Mouse (Mus musculus) lung, embryonic 14.5 days (tissue): Measurements from ENCODE around the gene Bloc1s3. TPM values are rescaled to one million over a fixed set of nuclear protein-coding genes. Genes with fewer than 3 reads are reported as not detected.
A peak's percentile ranks its signal among the peaks of the same experiment; 100 is the strongest.

Experiments
- ATAC-seq: fragments of 200-750 bp; cut with Nextera tagmentation; 2 replicates; pipeline ENCODE4 v1.8.0; 2017; ENCODE audit warnings: mild to moderate bottlenecking, moderate TSS enrichment, moderate library complexity; ENCODE audit not compliant: insufficient read depth
- DNase-seq: peaks from one replicate; pipeline ENCODE4 v3.0.0-alpha.2; 2015
- H3K27ac ChIP-seq: fragments of 300-500 bp; sonication (generic); 2 replicates; pipeline ENCODE4 v1.5.1; 2014; ENCODE audit warnings: low read depth, mild to moderate bottlenecking, moderate library complexity
- H3K27me3 ChIP-seq: fragments of 300-500 bp; sonication (generic); 2 replicates; pipeline ENCODE4 v1.6.1; 2014; ENCODE audit warnings: low read length, control low read depth; ENCODE audit not compliant: insufficient read depth
- H3K36me3 ChIP-seq: fragments of 300-500 bp; sonication (generic); 2 replicates; pipeline ENCODE4 v1.6.1; 2014; ENCODE audit warnings: control low read depth; ENCODE audit not compliant: insufficient read depth
- H3K4me1 ChIP-seq: fragments of 300-500 bp; sonication (generic); 2 replicates; pipeline ENCODE4 v1.6.1; 2014; ENCODE audit warnings: antibody characterized with exemption, control low read depth; ENCODE audit not compliant: insufficient read depth
- H3K4me2 ChIP-seq: fragments of 300-500 bp; sonication (generic); 2 replicates; pipeline ENCODE4 v1.6.1; 2014; ENCODE audit warnings: mild to moderate bottlenecking
- H3K4me3 ChIP-seq: fragments of 300-500 bp; sonication (generic); 2 replicates; pipeline ENCODE4 v1.5.1; 2014; ENCODE audit warnings: low read depth, low read length
- H3K9ac ChIP-seq: fragments of 300-500 bp; sonication (generic); 2 replicates; pipeline ENCODE4 v1.6.1; 2014
- H3K9me3 ChIP-seq: fragments of 300-500 bp; sonication (generic); 2 replicates; pipeline ENCODE4 v1.6.1; 2016; ENCODE audit warnings: low read depth, low read length, control low read depth
- CTCF ChIP-seq: IDR thresholded peaks from 2 replicates; pipeline ENCODE4 v1.5.1; 2016; ENCODE audit warnings: antibody characterized with exemption, low read depth
- WGBS: fragments of 180-500 bp; shearing (Covaris S2); extraction: QIAGEN DNeasy Blood & Tissue Kit; methylation state at CpG from one replicate; pipeline ENCODE4 v1.1.7; 2014; 5-methylcytosine and 5-hydroxymethylcytosine counted together
- polyA plus RNA-seq: library from polyadenylated mRNA; unstranded; fragments of >200 nt; fragmentation: Nextera tagmentation; extraction: Ambion mirVana; gene quantifications from 2 replicates; pipeline ENCODE4 v1.2.1, GENCODE M21; 2014

Bloc1s3 gene
- polyA plus RNA-seq, 1 experiment from 2014 or later = 1.7 TPM

DNA sequence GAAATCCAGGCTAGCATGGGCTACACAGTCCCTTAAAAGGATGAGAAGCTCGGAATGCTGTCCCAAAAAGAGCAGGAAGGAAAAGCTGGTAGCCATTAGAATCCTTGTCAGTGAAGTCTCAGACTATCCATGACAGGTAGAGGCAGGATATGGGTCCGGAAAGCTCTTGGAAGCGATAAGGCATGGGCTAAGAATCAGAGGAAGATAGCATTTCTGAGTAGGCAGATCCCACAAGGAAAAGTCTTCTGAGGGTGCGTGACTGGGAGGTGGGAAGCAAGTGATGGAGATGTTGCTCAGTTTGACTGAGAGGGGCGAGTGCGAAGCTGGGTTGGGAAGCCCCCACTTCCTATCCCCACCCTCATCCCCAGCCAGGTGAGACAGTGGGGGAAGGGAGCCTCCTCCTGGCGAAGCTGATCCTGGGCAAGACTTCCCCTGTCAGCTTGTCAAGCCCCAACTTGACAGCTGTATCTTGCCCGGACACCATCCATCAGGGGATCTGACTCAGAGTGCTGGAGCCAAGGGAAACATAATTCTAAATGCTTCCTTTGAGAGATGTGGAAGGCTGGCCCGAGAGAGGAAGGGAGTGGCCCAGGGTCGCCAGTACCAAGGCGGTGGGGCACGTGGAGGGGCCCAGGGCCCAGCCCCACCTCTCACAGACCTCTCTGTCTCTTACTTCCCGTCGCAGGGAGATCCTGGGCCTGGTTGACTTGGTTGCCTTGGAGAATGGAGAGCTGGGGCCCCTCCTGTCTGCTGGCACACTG lies 30.4 kb downstream of the Bloc1s3 start:
- H3K9me3 ChIP-seq = no peaks in the 10 kb centered on the region
- H3K4me3 ChIP-seq = no peak overlapping the region
- no peak for ATAC-seq

DNA sequence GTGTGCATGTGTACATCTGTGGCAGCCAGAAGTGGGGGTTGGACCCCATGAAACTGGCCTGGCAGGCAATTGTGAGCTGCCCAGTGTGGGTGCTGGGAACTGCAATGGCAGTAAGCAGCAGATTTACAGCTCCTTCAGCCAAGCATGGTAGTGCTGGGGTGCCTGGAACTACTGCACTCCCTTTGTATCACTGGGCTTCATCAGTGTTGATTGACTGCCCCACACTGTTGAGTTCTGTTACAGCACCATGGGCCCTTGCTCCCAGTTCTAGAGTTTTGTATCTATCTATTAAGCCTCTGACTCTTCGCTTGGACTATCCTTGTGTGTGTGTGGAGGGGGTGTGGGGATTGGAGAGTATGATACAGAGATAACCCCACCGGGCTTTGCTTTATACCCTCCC lies 31.1 kb downstream of the Bloc1s3 start:
- H3K4me2 ChIP-seq = no peak overlapping the region
- DNase-seq (no peak), ATAC-seq (no peak)
- H3K36me3 ChIP-seq = no peaks in the 10 kb centered on the region
- TF ChIP-seq CTCF = no peak
- no peak overlapping the region for H3K9ac ChIP-seq
- H3K27me3 ChIP-seq = peaks cover 21% of the 10 kb centered on the region
- H3K9me3 ChIP-seq = no peaks in the 10 kb centered on the region
- H3K27ac ChIP-seq = no peak overlapping the region
- WGBS = 58% methylated on average over 2 of the region's 2 CpGs
- no peaks in the 10 kb centered on the region for H3K4me1 ChIP-seq
- no peak overlapping the region for H3K4me3 ChIP-seq

More for the DNA sequence above, 30.4 kb downstream of the Bloc1s3 start:
- Histone ChIP-seq H3K27ac (no peak overlapping the region), H3K4me1 (no peaks in the 10 kb centered on the region), H3K36me3 (no peaks in the 10 kb centered on the region), H3K27me3 (peaks cover 15% of the 10 kb centered on the region), H3K4me2 (no peak overlapping the region), H3K9ac (no peak overlapping the region)
- TF ChIP-seq CTCF = no peak
- no peak for DNase-seq
- WGBS = 17% methylated on average over 14 of the region's 14 CpGs

DNA sequence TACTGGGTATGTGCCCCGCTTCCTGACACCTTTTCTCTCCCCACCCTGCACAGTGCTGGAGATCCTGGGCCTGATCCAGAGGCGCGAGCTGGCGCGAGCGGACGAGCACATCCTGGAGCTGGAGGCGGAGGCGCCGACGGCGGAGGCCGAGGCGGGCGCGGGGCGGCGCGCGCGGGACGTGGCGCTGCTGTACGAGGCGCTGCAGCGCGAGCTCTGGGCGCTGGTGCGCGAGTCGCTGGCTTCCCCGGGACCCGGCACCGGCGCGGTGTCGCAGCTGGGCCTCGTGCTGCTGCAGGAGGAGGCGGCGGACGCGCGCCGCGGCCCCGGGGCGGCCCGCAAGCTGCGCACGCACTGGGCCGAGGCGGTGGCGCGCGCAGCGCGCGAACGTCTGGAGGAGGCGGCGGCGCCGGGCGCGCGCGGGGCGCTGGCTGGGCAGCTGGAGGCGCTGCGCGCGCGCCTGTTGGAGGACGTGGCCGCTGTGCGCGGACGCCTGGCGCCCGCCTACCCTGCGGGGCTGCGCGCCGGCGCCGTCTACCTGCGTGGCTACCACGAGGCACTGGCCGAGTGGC lies 34.2 kb downstream of the Bloc1s3 start:
- Histone ChIP-seq H3K27me3 (peaks cover 49% of the 10 kb centered on the region), H3K36me3 (no peaks in the 10 kb centered on the region), H3K4me2 (peak overlapping the region; percentile 88), H3K9me3 (no peaks in the 10 kb centered on the region), H3K9ac (peak overlapping the region; percentile 60), H3K4me3 (peak overlapping the region; percentile 52), H3K4me1 (no peaks in the 10 kb centered on the region), H3K27ac (peak overlapping the region; percentile 67)
- ATAC-seq (peak; percentile 83), DNase-seq (peak; percentile 93)
- WGBS = 1% methylated on average over 86 of the region's 89 CpGs
- no peak for TF ChIP-seq CTCF

DNA sequence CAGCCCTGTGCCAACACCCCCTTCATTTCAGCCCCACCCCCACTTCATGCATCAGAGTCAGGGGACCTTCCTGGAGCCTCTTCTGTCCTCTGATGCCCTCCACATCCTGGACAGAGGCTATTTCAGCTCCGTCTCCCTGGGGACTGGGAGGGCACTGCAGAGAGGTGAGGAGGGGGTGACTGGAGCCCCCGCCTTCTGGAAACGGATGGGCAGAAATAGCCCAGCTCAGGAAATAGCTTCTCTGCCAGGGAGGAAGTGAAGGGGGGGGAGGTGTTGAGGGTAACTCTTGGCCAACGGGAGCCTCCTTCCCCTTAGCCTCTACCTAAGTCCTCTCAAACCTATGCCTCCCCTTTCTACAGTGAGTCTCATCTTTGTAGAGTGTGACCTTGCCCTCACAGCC lies 35.8 kb downstream of the Bloc1s3 start:
- DNase-seq = peak; percentile 40
- no peak overlapping the region for H3K27ac ChIP-seq
- ATAC-seq = no peak
- H3K4me3 ChIP-seq = no peak overlapping the region
- 22% methylated on average over 4 of the region's 4 CpGs for WGBS
- no peak for TF ChIP-seq CTCF
- H3K4me2 ChIP-seq = no peak overlapping the region
- H3K36me3 ChIP-seq = no peaks in the 10 kb centered on the region
- peaks cover 51% of the 10 kb centered on the region for H3K27me3 ChIP-seq
- no peaks in the 10 kb centered on the region for H3K4me1 ChIP-seq
- H3K9ac ChIP-seq = no peak overlapping the region
- no peaks in the 10 kb centered on the region for H3K9me3 ChIP-seq

DNA sequence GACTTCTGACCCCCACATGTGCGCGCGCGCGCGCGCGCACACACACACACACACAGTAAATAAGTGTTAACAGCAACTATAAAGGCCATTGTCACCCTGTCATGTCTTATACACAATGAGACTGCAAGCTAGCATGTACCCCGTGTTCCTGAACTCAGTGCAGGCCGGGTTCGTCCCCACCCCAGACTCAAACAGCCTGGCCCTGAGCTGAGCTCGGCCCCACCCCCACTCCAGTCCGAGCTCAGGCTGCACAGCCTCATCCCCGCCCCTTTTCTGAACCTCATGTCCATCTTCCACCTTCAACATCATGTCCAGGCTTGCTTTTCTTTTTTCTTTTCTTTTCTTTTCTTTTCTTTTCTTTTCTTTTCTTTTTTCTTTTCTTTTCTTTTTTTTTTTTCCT lies 37.9 kb downstream of the Bloc1s3 start:
- Histone ChIP-seq H3K4me1 (no peaks in the 10 kb centered on the region), H3K27me3 (peaks cover 46% of the 10 kb centered on the region), H3K9me3 (no peaks in the 10 kb centered on the region), H3K36me3 (no peaks in the 10 kb centered on the region), H3K4me3 (no peak overlapping the region), H3K4me2 (no peak overlapping the region), H3K27ac (no peak overlapping the region), H3K9ac (no peak overlapping the region)
- 10% methylated on average over 14 of the region's 14 CpGs for WGBS
- ATAC-seq (no peak), DNase-seq (no peak)
- TF ChIP-seq CTCF = no peak

DNA sequence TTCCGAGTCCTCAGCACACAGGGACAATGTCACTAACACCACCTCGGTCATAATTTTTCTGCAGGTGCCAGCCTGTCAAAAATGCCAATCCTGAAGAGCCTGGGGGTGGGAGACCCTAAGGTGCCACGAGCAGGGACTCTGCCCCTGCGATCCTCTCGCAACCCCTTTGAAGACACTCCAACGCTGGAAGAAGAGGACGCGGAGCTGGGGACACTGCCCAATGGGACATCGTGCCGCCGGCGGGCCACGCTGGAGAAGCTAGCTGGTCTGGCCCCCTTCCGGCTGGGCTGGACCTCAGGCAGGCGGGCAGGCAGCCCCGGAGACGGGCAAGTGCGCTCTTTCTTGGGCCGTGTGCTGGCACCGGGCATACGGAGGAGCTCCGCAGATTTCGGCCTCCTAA lies 38.8 kb downstream of the Bloc1s3 start:
- Histone ChIP-seq H3K27ac (no peak overlapping the region), H3K27me3 (peaks cover 46% of the 10 kb centered on the region), H3K4me3 (no peak overlapping the region), H3K36me3 (no peaks in the 10 kb centered on the region), H3K4me1 (0 out of 2 replicates have a peak, but pooled peaks cover 4% of the 10 kb centered on the region), H3K9ac (no peak overlapping the region), H3K9me3 (no peaks in the 10 kb centered on the region), H3K4me2 (no peak overlapping the region)
- ATAC-seq (no peak), DNase-seq (no peak)
- 20% methylated on average over 23 of the region's 23 CpGs for WGBS
- no peak for TF ChIP-seq CTCF

DNA sequence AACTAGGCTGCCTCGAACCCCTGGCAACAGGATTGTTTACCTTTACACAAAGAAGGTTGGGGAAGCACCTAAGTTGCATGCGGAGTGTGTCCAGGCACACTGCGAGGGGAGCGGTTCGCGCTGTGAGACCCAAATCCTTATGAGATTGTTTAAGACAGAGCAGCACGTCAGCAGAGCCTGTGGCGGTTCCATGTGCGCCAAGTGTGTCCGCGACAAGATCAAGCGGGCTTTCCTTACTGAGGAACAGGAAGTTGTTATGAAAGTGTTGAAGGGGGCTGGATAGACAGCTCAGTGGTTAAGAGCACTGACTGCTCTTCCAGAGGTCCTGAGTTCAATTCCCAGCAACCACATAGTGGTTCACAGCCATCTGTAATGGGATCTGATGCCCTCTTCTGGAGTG lies 39.9 kb downstream of the Bloc1s3 start:
- Histone ChIP-seq H3K4me3 (no peak overlapping the region), H3K4me2 (no peak overlapping the region), H3K9me3 (no peaks in the 10 kb centered on the region), H3K27ac (no peak overlapping the region), H3K36me3 (no peaks in the 10 kb centered on the region), H3K9ac (no peak overlapping the region), H3K4me1 (0 out of 2 replicates have a peak, but pooled peaks cover 4% of the 10 kb centered on the region), H3K27me3 (peaks cover 41% of the 10 kb centered on the region)
- 57% methylated on average over 12 of the region's 12 CpGs for WGBS
- no peak for TF ChIP-seq CTCF
- ATAC-seq = no peak
- DNase-seq = no peak
